Mouse (Mus musculus): ENCODE measurements around the gene Xaf1. TPM values are rescaled to one million over a fixed set of nuclear protein-coding genes. Genes with fewer than 3 reads are reported as not detected.

Xaf1 gene
- 1 to 10 TPM; 6.2 to 6.6 TPM for total RNA-seq (2021)

- intact Hi-C loops (cut with DNase I): no loop called here
- peak in 1 of 2 experiments; percentile 29 for DNase-seq (ENCODE audit: low spot score in 2 of 2)
These were observed at the start of gene Xaf1 for GRCm38 (mm10) chr11:72301334-72301733. Gene Xaf1 (plus strand): TSS chr11:72301629.

GRCm38 (mm10) chr11:72255629-72256028, 45.8 kb upstream of the Xaf1 start:
- intact Hi-C loops (cut with DNase I): no loop called here
- no peak for DNase-seq (ENCODE audit: low spot score in 2 of 2)

- intact Hi-C loops (cut with DNase I): no loop called here
- DNase-seq (ENCODE audit: low spot score in 2 of 2): no peak
These were observed 45.0 kb upstream of the Xaf1 start for GRCm38 (mm10) chr11:72256441-72256840.

GRCm38 (mm10) chr11:72265483-72265882, 35.9 kb upstream of the Xaf1 start:
- intact Hi-C loops (cut with DNase I): loop anchor here (5.0 kb wide), 2 partner anchors 38 to 57 kb away; no protein-coding TSS in a partner anchor
- peak; percentile 23 to 51 for DNase-seq (ENCODE audit: low spot score in 2 of 2)

GRCm38 (mm10) chr11:72266207-72266959, 35.0 kb upstream of the Xaf1 start:
- DNase-seq (ENCODE audit: low spot score in 2 of 2): peak; percentile 51 to 63
- intact Hi-C loops (cut with DNase I): loop anchor here (5.0 kb wide), 2 partner anchors 39 to 56 kb away; no protein-coding TSS in a partner anchor

GRCm38 (mm10) chr11:72266960-72267560, 34.4 kb upstream of the Xaf1 start, which contains the start of gene Slc13a5:
Gene Slc13a5 (minus strand): TSS chr11:72267222.
- intact Hi-C loops (cut with DNase I): loop anchor here (5.0 kb wide), 2 partner anchors 40 to 55 kb away; no protein-coding TSS in a partner anchor
- peak in 1 of 2 experiments; percentile 32 for DNase-seq (ENCODE audit: low spot score in 2 of 2)

GRCm38 (mm10) chr11:72271761-72272160, 29.7 kb upstream of the Xaf1 start:
- no peak for DNase-seq (ENCODE audit: low spot score in 2 of 2)
- intact Hi-C loops (cut with DNase I): no loop called here

- intact Hi-C loops (cut with DNase I): no loop called here
- DNase-seq (ENCODE audit: low spot score in 2 of 2): no peak
These were observed 28.1 kb upstream of the Xaf1 start for GRCm38 (mm10) chr11:72273341-72273740.

- intact Hi-C loops (cut with DNase I): no loop called here
- no peak for DNase-seq (ENCODE audit: low spot score in 2 of 2)
These were observed 20.1 kb upstream of the Xaf1 start for GRCm38 (mm10) chr11:72281143-72281851.

- intact Hi-C loops (cut with DNase I): no loop called here
- DNase-seq (ENCODE audit: low spot score in 2 of 2): no peak
These were observed 19.5 kb upstream of the Xaf1 start for GRCm38 (mm10) chr11:72281852-72282400.

- intact Hi-C loops (cut with DNase I): no loop called here
- no peak for DNase-seq (ENCODE audit: low spot score in 2 of 2)
These were observed 17.8 kb upstream of the Xaf1 start for GRCm38 (mm10) chr11:72283486-72284224.

- intact Hi-C loops (cut with DNase I): no loop called here
- DNase-seq (ENCODE audit: low spot score in 2 of 2): peak; percentile 22 to 24
These were observed 16.8 kb upstream of the Xaf1 start for GRCm38 (mm10) chr11:72284532-72285182.

GRCm38 (mm10) chr11:72285971-72286480, 15.4 kb upstream of the Xaf1 start:
- DNase-seq (ENCODE audit: low spot score in 2 of 2): no peak
- intact Hi-C loops (cut with DNase I): no loop called here

- intact Hi-C loops (cut with DNase I): no loop called here
- no peak for DNase-seq (ENCODE audit: low spot score in 2 of 2)
These were observed 14.8 kb upstream of the Xaf1 start for GRCm38 (mm10) chr11:72286651-72287050.

- DNase-seq (ENCODE audit: low spot score in 2 of 2): no peak
- intact Hi-C loops (cut with DNase I): no loop called here
These were observed 14.3 kb upstream of the Xaf1 start for GRCm38 (mm10) chr11:72287126-72287525.

GRCm38 (mm10) chr11:72287543-72287942, 13.9 kb upstream of the Xaf1 start:
- no peak for DNase-seq (ENCODE audit: low spot score in 2 of 2)
- intact Hi-C loops (cut with DNase I): no loop called here

GRCm38 (mm10) chr11:72293116-72293515, 8.3 kb upstream of the Xaf1 start:
- intact Hi-C loops (cut with DNase I): no loop called here

GRCm38 (mm10) chr11:72302230-72302629, 801 bp downstream of the Xaf1 start:
- intact Hi-C loops (cut with DNase I): no loop called here
- DNase-seq (ENCODE audit: low spot score in 2 of 2): peak; percentile 49 to 64

More at GRCm38 (mm10) chr11:72293116-72293515, 8.3 kb upstream of the Xaf1 start:
- no peak for DNase-seq (ENCODE audit: low spot score in 2 of 2)

GRCm38 (mm10) chr11:72307461-72307860, 6.0 kb downstream of the Xaf1 start:
- intact Hi-C loops (cut with DNase I): no loop called here
- DNase-seq (ENCODE audit: low spot score in 2 of 2): peak; percentile 30 to 36

Data from left cerebral cortex, postnatal 36 days (tissue).